In genomic region chr10:7473197-7473889, GRCm38 (mm10) we compare ENCODE assay signal across 8 mouse cellular contexts. TPM values are rescaled to one million over a fixed set of nuclear protein-coding genes. Genes with fewer than 3 reads are reported as not detected.
A peak's percentile ranks its signal among the peaks of the same experiment; 100 is the strongest.
DNase-seq lines count a peak whose midpoint lies in the region; ATAC-seq and TF ChIP-seq lines count a peak whose summit lies in the region.

Ulbp1 (minus strand) TSS chr10:7473638.

- 35% methylated on average over 13 of the region's 13 CpGs for WGBS in heart, embryonic 16.5 days
- 49% methylated on average over 13 of the region's 13 CpGs for WGBS in liver, adult 2 months

- H3K27ac ChIP-seq in MEL (ENCODE audit: control insufficient read depth, low read depth, low read length): peak within 1 kb of the TSS; percentile 79
- H3K27ac ChIP-seq in heart, embryonic 16.5 days (ENCODE audit: low read length): no peak within 1 kb of the TSS
- no peak within 1 kb of the TSS for H3K27ac ChIP-seq in liver, adult 2 months (replicated peaks; ENCODE audit: insufficient read depth, low read depth, low read length)

- TF ChIP-seq RAD21 in MEL (IDR thresholded peaks at IDR 0.05; ENCODE audit: low read depth, low read length): no peak

- H3K4me3 ChIP-seq in MEL (ENCODE audit: control insufficient read depth in 1 of 2, insufficient read depth in 1 of 2, low read depth in 2 of 2, low read length in 2 of 2): peak within 1 kb of the TSS in 1 of 2 experiments; percentile 40; a peak in 2 of 4 replicates
- H3K4me3 ChIP-seq in heart, embryonic 16.5 days (ENCODE audit: low read length): peak within 1 kb of the TSS; percentile 32
- peak within 1 kb of the TSS; percentile 51 for H3K4me3 ChIP-seq in liver, adult 2 months (ENCODE audit: insufficient read depth, low read depth, low read length)

- peak within 1 kb of the TSS; percentile 53 for H3K9ac ChIP-seq in MEL (ENCODE audit: control insufficient read depth, low read depth, low read length, poor library complexity, severe bottlenecking)
- H3K9ac ChIP-seq in heart, embryonic 16.5 days (ENCODE audit: low read length): peak within 1 kb of the TSS; percentile 54
- peak within 1 kb of the TSS; percentile 37; the same call in 1 of the 2 replicates for H3K9ac ChIP-seq in liver, adult 2 months (ENCODE audit: low read depth, low read length)

- H3K4me2 ChIP-seq in heart, embryonic 16.5 days (ENCODE audit: low read depth, low read length): peak within 1 kb of the TSS; percentile 48

- H3K79me2 ChIP-seq in MEL (ENCODE audit: control insufficient read depth, insufficient read depth, low read length, poor library complexity): no peaks in the 10 kb centered on the region; the same call in none of the 2 replicates
- no peaks in the 10 kb centered on the region; the same call in 1 of the 2 replicates for H3K79me2 ChIP-seq in liver, adult 2 months (ENCODE audit: control insufficient read depth, insufficient read depth, low read length)

- H3K27me3 ChIP-seq in MEL (ENCODE audit: control insufficient read depth in 1 of 2, insufficient read depth in 2 of 2, low read length in 2 of 2): no peaks in the 10 kb centered on the region
- H3K27me3 ChIP-seq in heart, embryonic 16.5 days (ENCODE audit: control insufficient read depth, insufficient read depth, low read length): no peaks in the 10 kb centered on the region
- H3K27me3 ChIP-seq in liver, adult 2 months (ENCODE audit: control insufficient read depth, insufficient read depth, low read length): no peaks in the 10 kb centered on the region

- no peaks in the 10 kb centered on the region for H3K9me3 ChIP-seq in MEL (replicated peaks; ENCODE audit: insufficient read depth, low read length)
- no peaks in the 10 kb centered on the region for H3K9me3 ChIP-seq in heart, embryonic 16.5 days (replicated peaks; ENCODE audit: control insufficient read depth, low read length)

- peak; percentile 95 for ATAC-seq in heart, embryonic 16.5 days (replicated peaks; ENCODE audit: extremely low read depth, insufficient read depth, low FRiP score)

- no peak for TF ChIP-seq POLR2A in MEL (IDR thresholded peaks at IDR 0.05; ENCODE audit: control insufficient read depth in 1 of 2, insufficient read depth in 1 of 2, low read depth in 1 of 2, low read length in 2 of 2, poor library complexity in 1 of 2)
- TF ChIP-seq POLR2A in liver, adult 2 months (IDR thresholded peaks at IDR 0.05; ENCODE audit: extremely low read depth, insufficient read depth, low read length): no peak

- no peak for TF ChIP-seq EP300 in MEL (IDR thresholded peaks at IDR 0.05; ENCODE audit: low read depth in 1 of 2, low read length in 2 of 2)

- H3K4me1 ChIP-seq in MEL (ENCODE audit: control insufficient read depth in 1 of 2, insufficient read depth in 2 of 2, low read length in 2 of 2): peaks cover 0 to 14% of the 10 kb centered on the region in 2 experiments; a peak in 2 of 4 replicates
- peaks cover 6% of the 10 kb centered on the region; the same call in 1 of the 2 replicates for H3K4me1 ChIP-seq in heart, embryonic 16.5 days (ENCODE audit: control insufficient read depth, insufficient read depth, low read length)
- no peaks in the 10 kb centered on the region; the same call in 1 of the 2 replicates for H3K4me1 ChIP-seq in liver, adult 2 months (ENCODE audit: control insufficient read depth, insufficient read depth, low read length)

- H3K36me3 ChIP-seq in MEL (ENCODE audit: control insufficient read depth in 1 of 2, insufficient read depth in 2 of 2, low read length in 2 of 2): peaks cover 0 to 6% of the 10 kb centered on the region in 2 experiments; a peak in 2 of 4 replicates
- no peaks in the 10 kb centered on the region for H3K36me3 ChIP-seq in heart, embryonic 16.5 days (ENCODE audit: control insufficient read depth, insufficient read depth)
- no peaks in the 10 kb centered on the region for H3K36me3 ChIP-seq in liver, adult 2 months (ENCODE audit: control insufficient read depth, insufficient read depth, low read length)

- peak; percentile 98 for DNase-seq in A20 (ENCODE audit: low read depth, low spot score)
- peak; percentile 87 for DNase-seq in MEL (ENCODE audit: low read depth, low spot score)
- peak; percentile 67 to 74 for DNase-seq in cerebellum, postnatal 10 days
- peak; percentile 31 for DNase-seq in liver, adult 2 months (ENCODE audit: extremely low read depth, low read depth, low spot score)
- peak; percentile 48 for DNase-seq in ovary, postnatal 10 days (ENCODE audit: low spot score)
- DNase-seq in urinary bladder, postnatal 25 days (ENCODE audit: low spot score): peak; percentile 67
- no peak for DNase-seq in frontal cortex, postnatal 36 days (ENCODE audit: low spot score in 2 of 2)

- TF ChIP-seq CTCF in MEL (IDR thresholded peaks at IDR 0.05 in 2 of 3, conservative IDR thresholded peaks at IDR 0.05 in 1 of 3; ENCODE audit: control insufficient read depth in 1 of 3, insufficient read depth in 1 of 3, low read depth in 2 of 3, low read length in 3 of 3, poor library complexity in 1 of 3, severe bottlenecking in 1 of 3): no peak
- no peak for TF ChIP-seq CTCF in liver, adult 2 months (IDR thresholded peaks at IDR 0.05; ENCODE audit: low read depth, low read length)

TF ChIP-seq in MEL, 35 proteins besides CTCF, POLR2A, EP300 and RAD21:
- TF ChIP-seq NRF1 (IDR thresholded peaks at IDR 0.05; ENCODE audit: insufficient read depth, low read depth, low read length, poor library complexity, severe bottlenecking) (peak; percentile 24; the same call in 1 of the 2 replicates), MEF2A (IDR thresholded peaks at IDR 0.05; ENCODE audit: extremely low read depth, insufficient replicate concordance, low read depth, low read length, poor library complexity, severe bottlenecking) (no peak), MAX (IDR thresholded peaks at IDR 0.05; ENCODE audit: low read length) (peak; percentile 73), UBTF (IDR thresholded peaks at IDR 0.05; ENCODE audit: borderline replicate concordance, insufficient read depth, low read depth, low read length) (no peak), ELF1 (IDR thresholded peaks at IDR 0.05; ENCODE audit: low read depth, low read length) (peak; percentile 18; the same call in 1 of the 2 replicates), USF1 (IDR thresholded peaks at IDR 0.05; ENCODE audit: low read depth, low read length) (no peak)
TF ChIP-seq in MEL: peak in this region for 3.

RNA-seq across cellular contexts. Expression of gene Ulbp1, which starts in this region (rescaled TPM):
- 3.6 and 4.8 TPM in 2 replicates for total RNA-seq in MEL (2012; rRNA removed)
- 1 to 10 TPM in 1 of 2 experiments, not detected in 1; 5.3 TPM for polyA plus RNA-seq in MEL (2012; ENCODE audit: insufficient read depth in 1 of 2, insufficient read length in 2 of 2, low read depth in 1 of 2, low replicate concordance in 2 of 2, missing spikeins in 1 of 2)
- polyA plus RNA-seq in heart, embryonic 16.5 days (2015; fragmentation: Nextera tagmentation; extraction: Ambion mirVana): 8.1 and 9.2 TPM in 2 replicates
- 1.6 and 2.2 TPM in 2 replicates for total RNA-seq in liver, adult 2 months (2014; rRNA removed)
- 0.09 and 0.12 TPM in 2 replicates for polyA plus RNA-seq in liver, adult 2 months (2012; rRNA removed)

Comparison
In these comparisons a context has a peak if more than half of its experiments do, and no peak if none do; other contexts are left out.
1. DNase-seq: peak in A20 (single experiment), MEL (single experiment), cerebellum, postnatal 10 days (2 of 2), liver, adult 2 months (single experiment), ovary, postnatal 10 days (single experiment) and urinary bladder, postnatal 25 days (single experiment); none in frontal cortex, postnatal 36 days (0 of 2).
2. Peak in every context shown above with its lines, with median percentiles within 50 percentile points of each other: H3K9ac ChIP-seq.